Mouse (Mus musculus) T-helper 2 cell (primary cell): ENCODE measurements around the gene Trak2.

Source experiments
- in situ Hi-C: fragments of 300-600 bp; cut with MboI, MseI; formaldehyde crosslinking; loops from one replicate; pipeline ENCODE4 v1.15.1; 2025; ENCODE audit warnings: high pct_unique_total_duplicates

The Trak2 gene

DNA sequence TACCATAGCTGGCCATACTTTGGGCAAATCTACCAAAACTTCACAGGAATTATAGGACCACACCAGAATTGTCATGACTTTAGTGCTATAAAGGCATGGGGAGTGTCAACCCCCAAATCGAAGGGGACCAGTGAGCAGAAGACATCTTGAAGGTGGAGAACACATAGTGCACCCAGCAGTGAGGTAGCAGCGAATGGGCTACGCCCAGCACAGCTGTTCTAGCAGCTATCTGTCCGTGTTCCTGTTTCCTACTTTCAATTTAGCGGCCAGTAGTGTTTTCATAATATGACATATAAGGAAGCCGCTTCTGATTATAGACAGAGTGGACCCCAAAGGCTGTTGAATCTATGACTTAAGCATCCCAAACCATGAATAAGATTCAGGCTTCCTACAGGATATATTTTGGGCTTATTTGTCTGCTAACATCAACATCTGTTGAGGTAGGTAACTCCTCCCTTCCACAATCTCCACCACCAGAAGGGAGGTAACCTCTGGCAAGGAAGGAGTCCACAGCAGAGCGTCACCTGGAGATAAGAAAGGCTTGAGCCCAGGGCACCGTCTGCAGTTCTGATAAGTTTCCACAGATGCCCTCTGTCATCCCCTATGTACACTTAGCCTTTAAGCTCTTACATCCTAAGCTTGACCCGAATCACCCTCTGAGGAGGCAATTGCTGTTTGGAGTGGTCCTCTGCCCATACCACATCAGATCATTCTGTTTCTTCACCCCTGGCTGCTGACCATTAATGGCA, 19.4 kb downstream of the Trak2 start:
- in situ Hi-C loops: no loop called here

DNA sequence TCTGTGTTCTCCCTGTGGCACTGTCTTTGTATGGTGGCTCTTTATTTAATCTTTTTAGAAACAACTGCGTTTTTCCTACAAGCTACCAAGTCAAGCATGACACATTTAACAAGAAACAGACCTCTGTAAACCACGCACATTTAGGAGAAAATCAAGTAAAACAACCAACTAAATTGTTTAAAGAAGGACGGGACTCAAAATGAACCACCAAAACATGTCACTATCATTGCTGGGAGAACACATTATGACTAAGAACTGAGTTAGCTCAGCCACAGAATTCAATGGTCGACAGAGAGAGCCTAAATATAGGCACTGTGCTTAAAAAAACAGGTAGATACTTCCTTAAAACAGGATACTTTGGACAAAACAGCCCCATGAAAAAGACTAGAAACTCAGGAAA, 20.2 kb downstream of the Trak2 start:
- in situ Hi-C loops: no loop called here

DNA sequence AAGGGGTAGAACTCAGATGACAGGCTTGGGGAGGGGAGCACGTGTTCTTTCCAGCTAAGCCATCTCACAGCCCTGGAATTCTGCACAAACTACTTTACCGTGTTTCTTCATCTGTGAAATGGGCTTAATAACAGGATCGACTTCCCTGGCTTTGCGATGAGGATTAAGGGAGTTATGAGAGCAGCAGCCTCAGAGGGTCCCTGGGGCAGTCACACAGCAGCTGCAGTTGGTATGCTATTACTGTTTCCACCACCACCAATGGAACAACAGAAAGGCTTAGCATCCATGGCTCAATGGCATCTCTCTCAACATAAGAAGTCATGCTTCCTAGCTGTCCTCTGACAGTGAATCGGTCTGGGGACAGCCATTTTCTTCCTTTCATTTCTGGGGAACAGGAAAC, 20.7 kb downstream of the Trak2 start:
- in situ Hi-C loops: no loop called here

DNA sequence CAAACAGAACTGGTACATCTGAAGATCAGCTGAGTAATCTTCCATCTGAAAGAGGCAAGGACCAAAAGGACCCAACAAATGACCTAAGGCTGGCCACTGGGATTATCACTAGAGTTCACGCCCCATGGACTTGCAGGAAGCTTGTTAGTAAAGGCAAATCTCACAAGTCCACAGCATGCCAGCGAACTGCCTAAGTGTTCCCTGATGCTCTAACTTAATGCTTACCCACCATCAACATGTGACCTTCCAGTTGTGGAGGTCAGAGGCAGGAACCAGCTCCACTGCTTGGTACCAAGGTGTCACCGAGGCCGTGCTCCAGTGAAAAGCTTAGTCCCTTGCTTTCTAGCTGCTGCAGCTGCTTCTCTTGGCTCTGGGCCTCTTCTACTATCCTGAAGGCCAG, 21.4 kb downstream of the Trak2 start:
- in situ Hi-C loops: no loop called here

DNA sequence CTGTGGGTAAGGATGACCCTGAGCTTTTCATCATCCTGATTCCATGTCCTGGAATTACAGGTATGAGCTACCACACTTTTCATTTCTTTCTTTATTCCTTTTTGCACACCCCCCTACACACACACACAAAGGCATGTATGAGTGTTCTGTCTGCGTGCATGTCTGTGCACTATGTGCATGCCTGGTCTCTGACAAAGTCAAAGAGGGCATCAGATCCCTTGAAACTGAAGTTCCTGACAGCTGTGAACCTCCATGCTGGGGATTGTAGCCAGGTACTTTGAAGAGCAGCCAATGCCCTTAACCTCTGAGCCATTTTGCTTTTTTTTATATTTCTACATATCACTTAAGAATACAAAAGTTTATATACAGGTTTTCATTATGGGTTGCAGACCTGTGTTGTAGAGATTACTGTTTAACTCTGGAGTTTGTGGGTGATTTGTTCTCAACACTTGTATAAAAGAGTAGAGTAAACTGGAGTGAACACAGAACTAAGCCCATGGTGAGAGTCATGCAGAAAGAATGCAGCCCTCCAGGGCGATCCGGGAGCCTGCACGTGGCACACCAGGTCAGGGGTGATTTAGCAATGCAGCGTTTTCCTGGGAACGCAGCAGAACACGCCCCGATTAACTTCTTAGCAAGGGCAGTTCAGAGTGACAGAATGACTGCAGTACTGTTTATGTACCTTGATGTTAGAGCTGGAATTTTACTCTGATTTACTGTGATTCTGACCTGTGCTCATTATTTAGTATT, 22.2 kb downstream of the Trak2 start:
- in situ Hi-C loops: no loop called here

DNA sequence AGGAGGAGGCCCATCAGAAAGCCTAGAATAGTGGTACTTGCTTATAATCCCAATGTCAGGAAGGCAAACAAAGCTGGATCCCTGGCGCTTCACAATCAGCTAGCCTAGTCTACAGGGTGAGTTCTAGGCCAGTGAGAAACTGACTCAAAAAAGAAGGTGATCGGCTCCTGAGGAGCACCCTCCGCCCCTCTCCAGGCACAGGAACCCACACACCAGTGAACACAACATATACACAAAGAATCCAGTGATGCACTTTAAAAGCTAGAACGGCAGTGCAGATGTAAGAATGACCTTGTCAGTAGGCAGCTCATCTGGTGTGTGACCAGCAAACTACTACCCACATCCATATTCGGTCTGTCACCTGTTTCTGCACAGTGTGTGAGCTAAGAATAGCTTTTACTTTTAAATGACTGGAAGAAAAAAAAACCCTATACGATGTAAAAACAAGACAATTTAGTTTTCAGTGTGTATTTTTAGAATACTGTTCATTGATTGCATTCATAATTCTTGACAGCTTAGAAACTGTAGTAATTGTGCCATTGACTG, 23.6 kb downstream of the Trak2 start:
- in situ Hi-C loops: loop anchor here (5.0 kb wide), 1 partner anchor 43 kb away; no protein-coding TSS in a partner anchor

DNA sequence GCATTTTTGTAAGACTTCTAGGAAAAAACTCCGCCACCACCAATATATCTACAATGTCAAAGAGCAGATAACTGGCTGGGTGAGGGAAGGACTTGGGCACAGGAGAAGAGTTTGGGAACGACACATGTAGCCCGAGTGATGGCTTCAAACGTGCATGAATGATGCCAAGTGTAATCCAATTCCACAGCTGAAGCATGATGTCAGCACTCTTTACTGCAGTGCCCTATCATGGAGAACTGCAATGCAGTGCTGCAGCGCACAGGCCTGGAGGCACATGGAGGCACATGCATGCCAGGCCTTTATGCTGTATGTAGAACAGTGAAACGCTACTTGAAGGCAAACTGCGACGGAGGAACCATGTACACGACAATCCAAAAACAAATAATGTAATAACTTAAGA, 26.5 kb downstream of the Trak2 start:
- in situ Hi-C loops: loop anchor here (5.0 kb wide), 1 partner anchor 46 kb away; no protein-coding TSS in a partner anchor

DNA sequence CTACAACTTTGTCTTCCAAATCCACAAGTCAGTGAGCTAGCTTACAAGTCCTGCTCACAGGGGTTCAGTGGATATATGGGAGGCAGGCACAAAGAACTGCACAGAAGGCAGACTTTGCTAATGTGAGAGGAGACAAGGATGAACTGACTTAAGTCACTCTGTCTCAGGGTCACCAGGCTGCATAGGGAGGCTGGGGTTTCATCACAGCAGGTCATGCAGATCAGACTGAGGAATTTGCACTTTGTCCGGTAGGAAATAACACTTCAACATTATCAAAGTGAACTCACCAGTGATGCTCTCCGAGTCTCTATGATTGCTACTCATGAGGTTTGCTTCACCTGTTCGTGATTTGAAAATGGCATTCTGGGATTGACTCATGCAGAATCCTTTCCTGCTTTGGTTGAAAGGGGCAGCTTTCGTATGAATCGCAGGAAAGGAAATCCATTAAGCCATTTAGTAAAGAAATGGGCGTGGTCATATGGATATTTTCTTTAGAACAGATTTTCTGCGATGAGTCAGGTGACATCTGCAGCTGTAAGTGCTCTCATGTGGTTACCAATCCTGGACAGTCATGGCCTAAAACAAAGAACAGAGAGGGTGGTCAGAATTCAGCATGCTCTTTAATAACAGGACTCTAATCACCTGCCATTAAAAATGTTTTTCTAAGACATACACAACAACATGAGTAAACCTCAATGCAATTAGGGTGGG, 27.1 kb downstream of the Trak2 start:
- in situ Hi-C loops: loop anchor here (5.0 kb wide), 1 partner anchor 46 kb away; no protein-coding TSS in a partner anchor

DNA sequence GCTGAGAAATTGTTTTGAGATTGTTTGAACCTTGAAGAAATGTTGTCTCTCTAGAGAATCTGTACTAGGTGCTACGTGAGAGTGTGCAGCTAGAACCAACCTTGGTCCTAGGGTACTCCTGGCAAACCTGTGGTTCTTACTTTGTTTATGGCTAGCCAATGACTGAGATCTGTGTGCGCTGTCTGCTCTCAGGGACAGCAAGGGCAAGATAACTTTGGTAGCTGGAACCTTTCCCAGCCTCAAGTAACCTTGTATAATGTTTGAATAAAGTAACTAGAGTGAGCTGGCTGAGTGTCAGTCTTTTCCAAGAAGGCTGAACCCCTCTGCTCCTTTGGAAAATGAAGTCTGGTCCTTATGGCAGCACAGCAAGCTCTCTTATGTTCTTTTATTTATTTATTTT, 27.7 kb downstream of the Trak2 start:
- in situ Hi-C loops: loop anchor here (5.0 kb wide), 1 partner anchor 47 kb away; no protein-coding TSS in a partner anchor

DNA sequence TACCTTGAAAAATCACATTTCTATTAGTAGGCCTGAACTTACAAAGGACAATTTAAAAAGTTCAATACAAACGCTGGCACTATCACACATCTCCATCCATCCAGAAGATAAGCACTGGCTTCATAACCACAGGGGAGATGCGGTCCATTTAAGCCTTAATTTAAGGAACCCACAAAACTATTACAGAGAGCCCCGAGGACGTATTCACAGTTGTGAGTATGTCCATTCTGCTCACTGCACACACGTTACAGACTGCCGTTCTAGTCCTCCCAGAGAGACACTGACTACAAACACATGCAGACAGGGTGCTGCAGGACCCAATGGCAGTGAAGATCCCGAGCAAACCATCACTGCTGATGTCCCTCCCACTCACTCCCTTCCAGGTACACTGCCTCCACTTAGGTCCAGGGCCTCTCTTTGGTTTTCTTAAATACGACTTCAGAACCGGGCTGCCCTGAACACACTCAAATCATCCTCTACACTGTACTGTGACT, 35.6 kb downstream of the Trak2 start:
- in situ Hi-C loops: no loop called here

DNA sequence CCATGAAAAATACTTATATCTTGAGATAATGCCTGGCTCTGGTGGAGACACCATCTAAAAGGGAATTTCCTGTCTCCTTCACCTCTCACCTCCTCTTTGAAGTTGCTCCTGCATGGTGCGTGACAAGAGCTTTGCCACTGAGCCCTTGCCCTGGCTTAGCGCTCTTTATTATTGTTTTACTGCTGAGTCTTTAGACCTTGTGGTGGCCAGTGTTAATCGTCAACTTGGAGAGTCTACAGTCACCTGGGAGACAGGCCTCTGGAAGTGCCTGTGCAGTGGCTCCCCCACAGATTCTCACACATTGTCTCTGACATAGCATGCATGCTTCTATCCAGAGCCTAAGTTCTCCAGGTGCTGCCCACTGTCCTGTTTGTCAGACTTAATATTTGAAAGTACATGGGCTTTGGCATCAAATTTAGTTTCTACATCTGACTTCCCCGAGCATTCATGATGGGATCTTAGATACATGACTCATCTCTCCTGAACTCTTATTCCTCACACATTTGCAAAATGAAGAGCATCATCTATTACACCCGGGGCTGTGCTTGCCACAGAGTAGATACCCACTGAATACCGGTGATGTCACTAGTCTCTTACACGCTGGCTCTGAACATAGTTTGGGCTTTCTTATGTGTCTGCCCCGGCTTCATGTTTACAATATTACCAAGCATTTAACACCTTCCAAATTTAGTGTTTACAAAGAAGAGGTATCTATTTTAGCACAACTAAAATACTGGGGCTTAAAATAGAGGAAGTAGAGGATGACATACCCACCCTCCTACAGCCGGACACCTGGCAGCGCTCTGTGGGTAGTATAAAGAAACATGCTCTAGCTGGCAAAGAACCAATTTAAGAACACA, 36.3 kb downstream of the Trak2 start:
- in situ Hi-C loops: no loop called here

DNA sequence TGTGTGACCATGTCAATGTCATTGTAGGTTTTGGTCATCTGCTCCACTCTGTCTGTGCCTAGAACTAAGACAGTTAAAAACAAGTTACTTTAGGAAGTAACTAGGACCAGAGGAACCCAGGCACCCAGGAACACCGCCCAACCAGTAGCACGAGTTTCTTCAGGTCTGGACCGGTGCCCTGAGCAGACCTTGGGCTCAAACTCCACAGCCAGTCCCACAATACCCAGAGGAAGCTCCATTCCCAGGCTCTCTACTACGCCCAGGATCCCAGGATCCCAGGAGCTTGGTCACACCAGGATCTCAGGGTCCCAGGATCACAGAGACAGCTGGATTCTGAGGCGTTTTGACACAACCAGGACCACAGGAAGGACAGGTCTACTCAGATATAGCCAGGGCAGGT, 46.6 kb downstream of the Trak2 start:
- in situ Hi-C loops: no loop called here

DNA sequence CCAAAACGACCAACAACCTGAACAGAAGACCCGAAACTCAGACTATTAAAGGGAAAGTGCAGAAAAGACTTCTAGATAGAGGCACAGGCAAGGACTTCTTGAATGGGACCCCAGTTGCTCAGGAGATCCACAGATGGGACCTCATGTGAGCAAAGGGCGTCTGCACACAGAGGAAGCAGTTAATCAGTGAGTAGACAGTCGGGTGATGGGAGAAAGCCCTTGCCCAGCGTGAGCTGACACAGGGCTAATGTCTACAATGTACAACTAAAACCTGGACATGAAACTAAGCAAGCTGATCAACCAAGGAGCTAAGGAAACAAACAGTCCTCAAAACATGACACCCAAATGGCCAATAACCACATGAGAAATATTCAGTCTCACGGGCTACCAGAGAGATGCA, 55.7 kb downstream of the Trak2 start:
- in situ Hi-C loops: no loop called here

DNA sequence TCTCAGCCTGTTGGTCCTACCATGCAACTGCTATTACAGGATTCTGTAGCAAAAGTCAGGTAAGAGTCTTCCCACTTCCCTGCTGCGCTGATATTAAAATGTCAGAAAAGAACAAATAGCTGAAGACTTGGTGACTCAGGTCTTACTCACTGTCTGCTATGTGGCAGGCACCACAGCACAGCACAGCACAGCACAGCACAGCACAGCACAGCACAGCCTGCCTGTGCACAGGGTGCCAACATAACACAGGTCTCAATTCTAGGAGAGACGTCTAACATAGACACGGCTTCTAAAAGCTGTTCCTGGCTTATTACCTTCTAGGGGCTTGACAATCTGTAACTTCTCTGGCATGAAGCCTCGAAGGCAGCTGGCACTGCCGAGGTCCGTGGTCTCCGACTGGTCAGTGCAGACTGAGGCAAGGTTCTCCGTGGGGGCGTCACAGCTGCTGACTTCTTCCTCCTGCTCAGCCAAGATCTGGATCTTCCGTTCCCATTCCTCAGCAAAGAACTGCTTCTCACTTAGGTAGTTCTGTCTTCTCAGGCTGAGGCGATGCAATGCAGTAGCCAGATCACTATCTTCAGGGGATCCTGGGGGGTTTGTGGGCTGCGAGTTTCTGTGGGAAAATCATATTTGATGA, 63.5 kb downstream of the Trak2 start:
- in situ Hi-C loops: no loop called here

DNA sequence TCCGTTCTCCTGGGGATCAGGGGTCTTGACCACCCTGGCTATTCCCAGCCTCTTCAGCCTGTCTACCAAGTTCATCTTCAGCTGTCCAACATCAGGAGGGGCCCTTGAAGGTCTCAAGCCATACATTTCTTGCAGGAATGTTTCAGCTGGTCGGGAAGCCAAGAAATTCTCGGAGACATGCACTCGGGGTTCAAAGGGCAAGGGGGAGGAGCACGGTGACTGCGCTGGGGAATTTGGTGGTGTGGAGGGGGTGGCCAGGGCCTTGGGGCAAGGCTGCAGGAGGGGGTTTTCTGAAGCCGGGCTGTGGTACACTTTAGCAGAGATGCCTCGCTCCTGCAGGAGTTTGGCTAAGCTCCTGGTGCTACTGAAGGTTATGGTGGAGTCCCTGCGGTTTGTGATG, 69.5 kb downstream of the Trak2 start:
- in situ Hi-C loops: loop anchor here (5.0 kb wide), 1 partner anchor 131 kb away; no protein-coding TSS in a partner anchor

DNA sequence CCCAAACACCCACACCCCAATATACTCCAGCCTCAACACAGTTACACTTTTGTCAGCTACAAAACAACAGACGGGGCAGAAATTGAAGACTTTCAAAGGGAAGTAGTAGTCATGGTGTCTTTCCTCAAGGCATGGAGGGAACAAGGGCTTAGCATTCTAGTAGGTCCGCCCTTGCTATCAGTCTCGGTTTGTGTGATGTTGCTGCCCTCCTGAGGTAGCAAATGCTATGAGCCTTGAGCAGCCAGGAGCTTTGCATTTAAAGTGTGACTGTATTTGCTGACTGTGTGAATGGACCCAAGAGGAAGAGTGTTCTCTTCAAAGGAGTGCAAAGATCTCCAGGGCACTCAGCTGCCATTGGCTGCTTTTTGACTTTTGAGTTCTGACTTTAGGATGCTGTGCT, 75.7 kb downstream of the Trak2 start:
- in situ Hi-C loops: loop anchor here (5.0 kb wide), 1 partner anchor 35 kb away; no protein-coding TSS in a partner anchor

DNA sequence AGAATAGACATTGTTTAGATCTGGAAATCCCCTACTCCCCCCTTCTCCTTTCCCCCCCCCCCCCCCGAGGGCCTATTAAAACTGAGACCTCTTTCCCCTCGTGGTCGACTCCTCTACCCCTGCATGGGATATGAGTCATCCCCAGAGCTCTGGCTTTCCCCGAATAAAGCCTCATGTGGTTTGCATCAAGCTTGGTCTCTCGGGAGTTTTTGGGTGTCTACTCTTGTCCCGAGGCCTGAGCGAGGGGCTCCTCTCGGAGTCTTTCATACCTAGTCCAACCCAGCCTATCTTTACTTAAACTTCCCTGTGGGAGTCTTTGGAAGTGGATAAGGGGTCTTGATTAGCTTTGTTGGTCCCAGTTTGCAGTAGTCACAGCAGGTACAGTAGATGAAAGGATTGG, 80.8 kb downstream of the Trak2 start:
- in situ Hi-C loops: loop anchor here (5.0 kb wide), 1 partner anchor 200 kb away; no protein-coding TSS in a partner anchor

DNA sequence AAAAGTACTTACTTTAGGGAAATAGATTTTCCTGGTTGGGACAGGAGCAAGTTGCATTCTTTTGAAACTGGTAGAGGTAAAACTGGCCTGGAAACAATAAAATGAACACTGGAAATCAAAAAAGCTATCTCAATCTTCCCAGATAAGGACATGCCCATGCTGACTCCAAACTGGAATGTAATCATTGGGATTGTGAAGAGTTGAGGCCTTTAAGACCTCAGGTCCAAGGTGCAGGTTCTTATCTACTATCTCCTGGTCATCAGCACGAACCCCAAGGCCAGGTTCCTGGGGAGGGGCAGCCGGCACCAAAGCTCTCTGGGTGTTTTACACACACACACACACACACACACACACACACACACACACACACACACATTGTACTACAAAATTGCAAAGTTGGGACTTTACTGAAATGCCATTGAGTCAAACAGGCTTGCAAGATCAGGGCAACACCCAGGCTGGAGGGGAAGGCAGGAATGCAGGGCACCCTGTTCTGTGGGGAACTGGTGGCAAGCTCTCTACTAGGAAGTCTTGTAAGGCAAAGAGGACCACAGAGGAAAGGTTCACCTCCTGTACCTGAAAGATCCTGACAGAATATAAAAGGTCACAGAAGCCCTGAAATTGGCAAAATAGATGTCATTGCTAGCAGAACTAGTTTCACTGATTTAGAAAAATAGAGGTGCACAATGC, 81.6 kb downstream of the Trak2 start:
- in situ Hi-C loops: loop anchor here (5.0 kb wide), 1 partner anchor 199 kb away; no protein-coding TSS in a partner anchor

DNA sequence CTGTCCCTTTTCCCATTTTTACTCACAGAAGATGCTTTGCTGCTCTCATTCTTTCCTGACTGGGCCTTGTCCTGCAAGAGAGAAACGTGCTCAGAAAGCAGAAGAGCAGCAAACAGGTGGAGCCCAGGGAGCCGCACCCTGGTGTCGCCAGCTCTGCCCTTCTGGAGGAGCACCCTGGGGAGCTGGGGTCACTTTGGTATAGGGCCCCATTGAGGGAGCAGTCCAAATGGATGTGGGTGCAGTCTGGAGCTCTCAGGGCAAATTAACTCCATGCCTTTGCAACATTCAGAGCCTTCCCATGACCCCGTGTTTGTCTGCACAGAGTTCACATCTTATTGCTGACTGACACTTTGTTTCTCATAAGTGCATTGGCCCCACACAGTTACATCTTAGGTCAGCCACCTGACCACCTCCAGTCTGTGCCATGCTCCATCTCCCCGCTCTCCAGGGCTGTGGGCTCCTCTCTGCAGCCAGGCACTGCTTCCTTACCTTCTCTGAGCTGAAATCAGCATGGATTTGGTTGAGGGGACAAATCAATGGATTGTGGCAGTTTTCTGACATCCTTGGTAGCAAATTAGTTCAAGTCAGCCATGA, 82.4 kb downstream of the Trak2 start:
- in situ Hi-C loops: loop anchor here (5.0 kb wide), 1 partner anchor 198 kb away; no protein-coding TSS in a partner anchor
